Mouse (Mus musculus) olfactory bulb, adult 2 months (tissue): ENCODE measurements around the gene Serinc5.

ENCODE experiments used
- CTCF ChIP-seq: fragments of 200-500 bp; IDR thresholded peaks from 2 replicates; pipeline ENCODE4 v1.5.1; 2012; ENCODE audit warnings: low read depth, mild to moderate bottlenecking, low read length, moderate library complexity; ENCODE audit not compliant: insufficient read depth
- POLR2A ChIP-seq: fragments of 200-500 bp; IDR thresholded peaks from 2 replicates; pipeline ENCODE4 v1.6.1; 2012; ENCODE audit warnings: mild to moderate bottlenecking, low read depth, low read length, moderate library complexity; ENCODE audit not compliant: insufficient read depth

DNA sequence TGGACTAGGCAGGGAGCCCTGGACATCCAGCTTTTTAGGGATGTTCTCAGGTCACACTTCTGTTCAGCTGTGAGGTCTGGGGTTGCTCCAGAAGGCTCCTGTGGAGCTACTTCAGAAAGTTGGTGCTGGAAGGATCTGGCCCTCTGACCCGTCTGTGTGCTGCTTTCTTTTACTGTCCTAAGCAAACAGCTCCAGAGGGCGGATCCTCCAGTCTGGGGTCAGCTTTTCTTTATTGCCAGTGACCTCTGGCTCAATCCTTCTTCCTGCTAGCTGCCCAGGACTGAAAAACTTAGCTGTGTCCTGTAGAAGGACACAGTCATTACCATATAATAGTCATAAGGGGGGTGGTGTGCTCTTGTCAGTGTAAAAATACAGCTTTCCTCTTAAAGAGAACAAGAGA lies 24.1 kb downstream of the Serinc5 start:
- TF ChIP-seq POLR2A (no peak), CTCF (no peak)
